In genomic region chr3:86541863-86542397, GRCm38 (mm10) we compare ENCODE assay signal across 13 mouse cellular contexts. TPM values are rescaled to one million over a fixed set of nuclear protein-coding genes. Genes with fewer than 3 reads are reported as not detected.
DNase-seq lines count a peak whose midpoint lies in the region; ATAC-seq lines count a peak whose summit lies in the region.
"Had no signal": no experiment of that assay in that cellular context is flagged by ENCODE, and none has a peak within 500 bp of the region (broad histone marks: within the 10 kb centered on the region; RNA-seq: fewer than 3 reads in every experiment).

No protein-coding gene starts in this region.

- H3K27ac ChIP-seq in hindbrain, embryonic 11.5 days (ENCODE audit: low read depth, low read length) = peak overlapping the region; percentile 47
- peak overlapping the region; percentile 98 for H3K27ac ChIP-seq in limb, embryonic 10.5 days
- H3K27ac ChIP-seq in midbrain, embryonic 15.5 days = peak overlapping the region; percentile 55; the same call in 1 of the 2 replicates
- H3K27ac ChIP-seq: kidney, postnatal 0 days; liver, embryonic 14.5 days had no signal

- ATAC-seq in hindbrain, embryonic 11.5 days (ENCODE audit: low FRiP score) = no peak
- no peak for ATAC-seq in midbrain, embryonic 15.5 days (replicated peaks)

- H3K4me2 ChIP-seq in hindbrain, embryonic 11.5 days (replicated peaks; ENCODE audit: low read depth, low read length) = no peak overlapping the region; the same call in 1 of the 2 replicates
- H3K4me2 ChIP-seq in midbrain, embryonic 15.5 days = peak overlapping the region; percentile 34

- peak; percentile 19 for DNase-seq in Muller cell, postnatal 12 days (ENCODE audit: inconsistent ontology term)
- no peak for DNase-seq in hindbrain, embryonic 11.5 days (ENCODE audit: low spot score)
- no peak for DNase-seq in limb, embryonic 10.5 days (ENCODE audit: low spot score)
- no peak for DNase-seq in urinary bladder, adult 18-20 months (ENCODE audit: low spot score in 2 of 2)
- DNase-seq in thymus, postnatal 25 days = no peak
- no peak for DNase-seq in heart, postnatal 14 days
- no peak for DNase-seq in right cerebral cortex, postnatal 25 days
- DNase-seq: adrenal gland, postnatal 25 days; heart, postnatal 4 days had no signal

- H3K4me1 ChIP-seq in hindbrain, embryonic 11.5 days (replicated peaks; ENCODE audit: control insufficient read depth, insufficient read depth, low read length) = peaks cover 1% of the 10 kb centered on the region; the same call in 1 of the 2 replicates
- peaks cover 57% of the 10 kb centered on the region for H3K4me1 ChIP-seq in limb, embryonic 10.5 days
- peaks cover 21% of the 10 kb centered on the region; the same call in 1 of the 2 replicates for H3K4me1 ChIP-seq in midbrain, embryonic 15.5 days

- no peak overlapping the region for H3K9ac ChIP-seq in hindbrain, embryonic 11.5 days (ENCODE audit: low read depth, low read length)
- H3K9ac ChIP-seq in midbrain, embryonic 15.5 days = no peak overlapping the region
- H3K9ac ChIP-seq: liver, embryonic 14.5 days had no signal

- H3K9me3 ChIP-seq in hindbrain, embryonic 11.5 days (ENCODE audit: control insufficient read depth, low read length) = no peaks in the 10 kb centered on the region
- no peaks in the 10 kb centered on the region for H3K9me3 ChIP-seq in limb, embryonic 10.5 days (replicated peaks)
- no peaks in the 10 kb centered on the region for H3K9me3 ChIP-seq in midbrain, embryonic 15.5 days

- no peak overlapping the region for H3K4me3 ChIP-seq in hindbrain, embryonic 11.5 days (ENCODE audit: low read depth, low read length)
- H3K4me3 ChIP-seq in limb, embryonic 10.5 days = peak overlapping the region; percentile 77
- H3K4me3 ChIP-seq in midbrain, embryonic 15.5 days = peak overlapping the region; percentile 21

- no peaks in the 10 kb centered on the region for H3K36me3 ChIP-seq in hindbrain, embryonic 11.5 days (ENCODE audit: control insufficient read depth, insufficient read depth, low read length)
- H3K36me3 ChIP-seq in limb, embryonic 10.5 days = peaks cover 6% of the 10 kb centered on the region; the same call in 1 of the 2 replicates
- H3K36me3 ChIP-seq in midbrain, embryonic 15.5 days (replicated peaks) = no peaks in the 10 kb centered on the region

- intact Hi-C loops in heart, postnatal 14 days (cut with DNase I) = no loop called here

- WGBS in hindbrain, embryonic 11.5 days = 77% methylated on average over 1 of the region's 1 CpGs
- 56% methylated on average over 1 of the region's 1 CpGs for WGBS in limb, embryonic 10.5 days
- 53% methylated on average over 1 of the region's 1 CpGs for WGBS in midbrain, embryonic 15.5 days

- H3K27me3 ChIP-seq in hindbrain, embryonic 11.5 days (ENCODE audit: control insufficient read depth, insufficient read depth, low read length) = peaks cover 6% of the 10 kb centered on the region
- H3K27me3 ChIP-seq in limb, embryonic 10.5 days (ENCODE audit: low read depth, poor library complexity, severe bottlenecking) = no peaks in the 10 kb centered on the region
- peaks cover 2% of the 10 kb centered on the region; the same call in 1 of the 2 replicates for H3K27me3 ChIP-seq in midbrain, embryonic 15.5 days (replicated peaks)

RNA-seq across cellular contexts. Expression of gene Mab21l2, which starts 6.5 kb away (rescaled TPM):
- 151 and 155 TPM in 2 replicates for polyA plus RNA-seq in hindbrain, embryonic 11.5 days (2014; fragmentation: Nextera tagmentation; extraction: Ambion mirVana)
- polyA plus RNA-seq in limb, embryonic 10.5 days (2016; fragmentation: Nextera tagmentation; extraction: Ambion mirVana) = 104 and 235 TPM in 2 replicates
- polyA plus RNA-seq in midbrain, embryonic 15.5 days (2015; fragmentation: Nextera tagmentation; extraction: Ambion mirVana) = 65.8 and 80.9 TPM in 2 replicates
- under 1 TPM; 0.12 to 0.14 TPM for total RNA-seq in heart, postnatal 14 days (2021)
- total RNA-seq: layer of hippocampus, postnatal 25 days had no signal

Comparison
In these comparisons a context has a peak if more than half of its experiments do, and no peak if none do; other contexts are left out.
1. H3K27ac ChIP-seq: peak in every context shown above with its lines; median percentile 98 in limb, embryonic 10.5 days; 55 in midbrain, embryonic 15.5 days; 47 in hindbrain, embryonic 11.5 days.